Mouse (Mus musculus): Measurements from ENCODE around the gene Frem3. TPM values are rescaled to one million over a fixed set of nuclear protein-coding genes. Genes with fewer than 3 reads are reported as not detected.

Frem3 gene
- 0.11 and 0.21 TPM in 2 replicates for polyA plus RNA-seq (2014; fragmentation: Nextera tagmentation; extraction: Ambion mirVana)

- Histone ChIP-seq H3K9me3 (replicated peaks; ENCODE audit: control insufficient read depth, low read length) (no peaks in the 10 kb centered on the region), H3K36me3 (ENCODE audit: control insufficient read depth, insufficient read depth, low read length) (no peaks in the 10 kb centered on the region), H3K4me3 (ENCODE audit: low read depth, low read length) (peak within 1 kb of the TSS; percentile 38), H3K27me3 (ENCODE audit: control insufficient read depth, insufficient read depth, low read length) (peaks cover 21% of the 10 kb centered on the region), H3K9ac (ENCODE audit: low read depth, low read length) (0 out of 2 replicates have a peak within 1 kb of the TSS, but pooled peaks have one; percentile 22), H3K4me1 (ENCODE audit: control insufficient read depth, insufficient read depth, low read length) (peaks cover 7% of the 10 kb centered on the region; the same call in 1 of the 2 replicates), H3K27ac (ENCODE audit: low read depth, low read length) (no peak within 1 kb of the TSS), H3K4me2 (peak within 1 kb of the TSS; percentile 75)
- WGBS (ENCODE audit: insufficient replicate concordance) = 4% methylated on average over 32 of the region's 32 CpGs
- no peak; the same call in 1 of the 2 replicates for ATAC-seq (replicated peaks; ENCODE audit: insufficient number of reproducible peaks, low FRiP score, low TSS enrichment)
Measured at GRCm38 (mm10) chr8:80610549-80611440, at the start of gene Frem3. TSS of gene Frem3 (plus strand) at chr8:80611080.

DNA sequence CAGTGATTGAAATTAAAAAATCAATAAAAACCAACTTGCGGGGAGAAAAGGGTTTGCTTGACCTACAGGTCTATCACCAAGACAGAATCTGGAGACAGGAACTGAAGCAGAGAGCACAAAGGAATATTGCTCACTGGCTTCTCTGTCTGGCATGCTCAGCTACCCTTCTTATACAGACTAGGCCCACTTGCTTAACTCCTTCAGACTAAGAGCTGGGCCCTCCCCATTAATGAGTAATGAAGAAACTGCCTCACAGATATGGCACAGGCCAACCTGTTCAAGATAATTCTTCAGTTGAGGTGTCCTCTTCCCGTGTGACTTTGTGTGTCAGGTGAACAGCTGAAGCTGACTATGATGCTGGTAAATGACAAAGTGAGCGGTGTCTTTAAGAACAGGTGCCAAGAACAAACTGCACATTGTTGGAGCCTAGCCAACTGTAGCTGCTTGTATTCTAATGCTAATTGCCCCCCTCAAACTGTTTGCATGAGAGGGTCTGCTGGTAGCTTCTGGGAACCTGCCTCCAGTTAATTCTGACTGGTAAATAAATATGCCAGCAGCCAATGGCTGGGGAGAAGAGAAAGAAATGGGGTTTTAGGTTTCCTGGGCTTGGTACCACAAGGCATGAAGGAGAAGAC lies 46.6 kb upstream of the Frem3 start:
- no peaks in the 10 kb centered on the region for H3K36me3 ChIP-seq (ENCODE audit: control insufficient read depth, insufficient read depth, low read length)
- no peaks in the 10 kb centered on the region for H3K27me3 ChIP-seq (ENCODE audit: control insufficient read depth, insufficient read depth, low read length)
- H3K9me3 ChIP-seq (replicated peaks; ENCODE audit: control insufficient read depth, low read length) = no peaks in the 10 kb centered on the region
- H3K4me2 ChIP-seq = no peak overlapping the region
- WGBS (ENCODE audit: insufficient replicate concordance) = 83% methylated on average over 3 of the region's 3 CpGs
- no peaks in the 10 kb centered on the region for H3K4me1 ChIP-seq (ENCODE audit: control insufficient read depth, insufficient read depth, low read length)
- H3K9ac ChIP-seq (ENCODE audit: low read depth, low read length) = no peak overlapping the region
- ATAC-seq (replicated peaks; ENCODE audit: insufficient number of reproducible peaks, low FRiP score, low TSS enrichment) = no peak
- no peak overlapping the region for H3K27ac ChIP-seq (ENCODE audit: low read depth, low read length)
- no peak overlapping the region for H3K4me3 ChIP-seq (ENCODE audit: low read depth, low read length)

DNA sequence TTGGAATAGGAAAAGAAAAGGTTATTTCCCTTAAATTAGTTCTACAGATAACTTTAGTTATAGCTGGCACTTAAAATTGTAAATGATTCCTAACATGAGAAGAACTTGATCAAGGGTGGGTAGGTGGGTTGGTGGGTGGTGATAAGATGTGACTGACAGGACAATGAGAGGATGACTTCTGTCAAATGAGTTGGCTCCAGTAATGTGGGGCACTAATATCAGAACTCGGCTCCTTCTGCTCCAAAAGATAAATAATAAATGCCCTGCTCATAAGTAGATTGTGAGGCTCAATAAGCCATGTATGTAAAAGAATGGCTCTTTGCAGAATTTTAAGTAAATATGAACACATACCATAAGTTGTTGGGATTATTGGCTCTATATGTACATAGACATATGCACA lies 43.4 kb upstream of the Frem3 start:
- Histone ChIP-seq H3K9ac (ENCODE audit: low read depth, low read length) (no peak overlapping the region), H3K4me2 (no peak overlapping the region), H3K9me3 (replicated peaks; ENCODE audit: control insufficient read depth, low read length) (no peaks in the 10 kb centered on the region), H3K4me3 (ENCODE audit: low read depth, low read length) (no peak overlapping the region), H3K36me3 (ENCODE audit: control insufficient read depth, insufficient read depth, low read length) (no peaks in the 10 kb centered on the region), H3K27ac (ENCODE audit: low read depth, low read length) (no peak overlapping the region), H3K4me1 (ENCODE audit: control insufficient read depth, insufficient read depth, low read length) (no peaks in the 10 kb centered on the region), H3K27me3 (ENCODE audit: control insufficient read depth, insufficient read depth, low read length) (no peaks in the 10 kb centered on the region)
- no peak for ATAC-seq (replicated peaks; ENCODE audit: insufficient number of reproducible peaks, low FRiP score, low TSS enrichment)
- WGBS (ENCODE audit: insufficient replicate concordance) = 71% methylated on average over 1 of the region's 1 CpGs

DNA sequence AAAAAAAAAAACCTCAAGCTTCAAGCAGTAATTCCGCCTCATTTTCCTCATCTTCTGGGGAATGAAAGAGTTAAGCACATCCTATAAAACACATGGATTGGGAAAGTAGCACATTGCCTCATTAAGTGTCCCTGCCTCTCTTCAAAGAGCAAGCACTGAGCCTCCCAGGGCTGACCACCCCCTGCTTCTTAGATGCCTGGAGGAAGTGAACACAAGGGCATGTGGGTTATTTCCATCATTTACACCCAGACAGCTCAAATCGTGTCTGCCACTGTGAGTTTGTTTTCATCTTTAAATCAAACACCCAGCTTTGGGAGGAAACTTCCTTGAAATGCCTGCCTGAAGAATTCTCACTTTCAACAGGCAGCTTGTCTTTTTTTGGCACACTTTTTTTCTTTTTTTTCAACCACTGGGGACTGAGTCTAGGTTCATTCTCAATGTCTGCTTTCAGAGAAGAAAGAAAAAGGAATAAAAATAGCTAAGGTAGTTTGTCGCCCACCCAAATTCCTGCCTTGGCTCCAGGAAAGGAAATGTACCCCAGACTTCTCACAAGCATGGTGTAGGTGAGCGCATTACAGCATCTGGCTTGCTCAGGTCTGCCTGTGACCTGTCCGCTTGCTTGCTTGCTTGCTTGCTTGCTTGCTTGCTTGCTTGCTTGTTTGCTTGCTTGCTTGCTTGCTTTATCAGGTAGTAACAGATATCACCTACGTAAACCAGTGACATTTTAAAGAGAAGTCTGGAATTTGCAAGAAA lies 42.5 kb upstream of the Frem3 start:
- no peaks in the 10 kb centered on the region for H3K9me3 ChIP-seq (replicated peaks; ENCODE audit: control insufficient read depth, low read length)
- 57% methylated on average over 6 of the region's 6 CpGs for WGBS (ENCODE audit: insufficient replicate concordance)
- no peaks in the 10 kb centered on the region for H3K27me3 ChIP-seq (ENCODE audit: control insufficient read depth, insufficient read depth, low read length)
- no peak overlapping the region for H3K9ac ChIP-seq (ENCODE audit: low read depth, low read length)
- H3K27ac ChIP-seq (ENCODE audit: low read depth, low read length) = no peak overlapping the region
- no peaks in the 10 kb centered on the region for H3K36me3 ChIP-seq (ENCODE audit: control insufficient read depth, insufficient read depth, low read length)
- H3K4me3 ChIP-seq (ENCODE audit: low read depth, low read length) = no peak overlapping the region
- H3K4me1 ChIP-seq (ENCODE audit: control insufficient read depth, insufficient read depth, low read length) = no peaks in the 10 kb centered on the region
- no peak for ATAC-seq (replicated peaks; ENCODE audit: insufficient number of reproducible peaks, low FRiP score, low TSS enrichment)
- no peak overlapping the region for H3K4me2 ChIP-seq

- Histone ChIP-seq H3K27me3 (ENCODE audit: control insufficient read depth, insufficient read depth, low read length) (no peaks in the 10 kb centered on the region), H3K36me3 (ENCODE audit: control insufficient read depth, insufficient read depth, low read length) (no peaks in the 10 kb centered on the region), H3K9me3 (replicated peaks; ENCODE audit: control insufficient read depth, low read length) (no peaks in the 10 kb centered on the region), H3K9ac (ENCODE audit: low read depth, low read length) (no peak overlapping the region), H3K4me1 (ENCODE audit: control insufficient read depth, insufficient read depth, low read length) (no peaks in the 10 kb centered on the region), H3K4me3 (ENCODE audit: low read depth, low read length) (no peak overlapping the region), H3K27ac (ENCODE audit: low read depth, low read length) (no peak overlapping the region), H3K4me2 (no peak overlapping the region)
- no peak for ATAC-seq (replicated peaks; ENCODE audit: insufficient number of reproducible peaks, low FRiP score, low TSS enrichment)
- 57% methylated on average over 1 of the region's 1 CpGs for WGBS (ENCODE audit: insufficient replicate concordance)
Measured at GRCm38 (mm10) chr8:80572417-80573061, 38.3 kb upstream of the Frem3 start.

DNA sequence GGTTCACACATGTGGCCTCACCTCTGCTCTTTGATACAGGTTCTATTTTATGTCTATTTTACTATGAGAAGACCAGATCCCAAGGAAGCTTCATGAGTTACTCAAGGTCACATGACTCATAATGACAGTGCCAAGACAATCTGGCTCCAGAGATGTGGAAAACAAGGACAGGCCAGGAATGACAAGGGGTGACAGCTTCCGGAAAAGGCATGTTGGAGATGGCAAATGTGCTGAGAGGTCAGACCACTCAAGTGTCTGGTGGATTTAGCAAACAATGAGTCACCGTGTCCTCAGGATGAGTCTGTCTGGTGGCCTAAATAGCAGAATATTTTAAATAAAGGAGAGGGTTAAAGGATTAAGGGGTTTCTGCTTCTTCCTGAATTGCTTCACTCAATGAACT lies 33.8 kb upstream of the Frem3 start:
- H3K9ac ChIP-seq (ENCODE audit: low read depth, low read length) = no peak overlapping the region
- no peaks in the 10 kb centered on the region for H3K27me3 ChIP-seq (ENCODE audit: control insufficient read depth, insufficient read depth, low read length)
- H3K36me3 ChIP-seq (ENCODE audit: control insufficient read depth, insufficient read depth, low read length) = no peaks in the 10 kb centered on the region
- no peak overlapping the region for H3K27ac ChIP-seq (ENCODE audit: low read depth, low read length)
- 63% methylated on average over 2 of the region's 2 CpGs for WGBS (ENCODE audit: insufficient replicate concordance)
- no peak overlapping the region for H3K4me2 ChIP-seq
- H3K4me3 ChIP-seq (ENCODE audit: low read depth, low read length) = no peak overlapping the region
- H3K4me1 ChIP-seq (ENCODE audit: control insufficient read depth, insufficient read depth, low read length) = no peaks in the 10 kb centered on the region
- no peaks in the 10 kb centered on the region for H3K9me3 ChIP-seq (replicated peaks; ENCODE audit: control insufficient read depth, low read length)
- no peak for ATAC-seq (replicated peaks; ENCODE audit: insufficient number of reproducible peaks, low FRiP score, low TSS enrichment)

- no peaks in the 10 kb centered on the region for H3K9me3 ChIP-seq (replicated peaks; ENCODE audit: control insufficient read depth, low read length)
- H3K27me3 ChIP-seq (ENCODE audit: control insufficient read depth, insufficient read depth, low read length) = no peaks in the 10 kb centered on the region
- no peaks in the 10 kb centered on the region for H3K4me1 ChIP-seq (ENCODE audit: control insufficient read depth, insufficient read depth, low read length)
- no peak overlapping the region for H3K9ac ChIP-seq (ENCODE audit: low read depth, low read length)
- 69% methylated on average over 1 of the region's 1 CpGs for WGBS (ENCODE audit: insufficient replicate concordance)
- H3K36me3 ChIP-seq (ENCODE audit: control insufficient read depth, insufficient read depth, low read length) = no peaks in the 10 kb centered on the region
- H3K4me2 ChIP-seq = no peak overlapping the region
- no peak overlapping the region for H3K27ac ChIP-seq (ENCODE audit: low read depth, low read length)
- no peak for ATAC-seq (replicated peaks; ENCODE audit: insufficient number of reproducible peaks, low FRiP score, low TSS enrichment)
- no peak overlapping the region for H3K4me3 ChIP-seq (ENCODE audit: low read depth, low read length)
Measured at GRCm38 (mm10) chr8:80579038-80579437, 31.8 kb upstream of the Frem3 start.

GRCm38 (mm10) chr8:80592626-80593025 lies 18.3 kb upstream of the Frem3 start:
- no peak overlapping the region for H3K4me2 ChIP-seq
- no peaks in the 10 kb centered on the region for H3K4me1 ChIP-seq (ENCODE audit: control insufficient read depth, insufficient read depth, low read length)
- WGBS (ENCODE audit: insufficient replicate concordance) = 80% methylated on average over 5 of the region's 5 CpGs
- H3K4me3 ChIP-seq (ENCODE audit: low read depth, low read length) = no peak overlapping the region
- no peaks in the 10 kb centered on the region for H3K27me3 ChIP-seq (ENCODE audit: control insufficient read depth, insufficient read depth, low read length)
- H3K9me3 ChIP-seq (replicated peaks; ENCODE audit: control insufficient read depth, low read length) = no peaks in the 10 kb centered on the region
- no peak overlapping the region for H3K9ac ChIP-seq (ENCODE audit: low read depth, low read length)
- no peak for ATAC-seq (replicated peaks; ENCODE audit: insufficient number of reproducible peaks, low FRiP score, low TSS enrichment)
- no peak overlapping the region for H3K27ac ChIP-seq (ENCODE audit: low read depth, low read length)
- H3K36me3 ChIP-seq (ENCODE audit: control insufficient read depth, insufficient read depth, low read length) = no peaks in the 10 kb centered on the region

All from heart, embryonic 11.5 days (tissue).